Mouse (Mus musculus): ENCODE measurements at regions not wholly inside any gene's neighbourhood (a gene's known extent, or its start where the extent isn't known, plus 50 kb on each side); places are given as distances from the start of the nearest gene placed in this dataset.

DNA sequence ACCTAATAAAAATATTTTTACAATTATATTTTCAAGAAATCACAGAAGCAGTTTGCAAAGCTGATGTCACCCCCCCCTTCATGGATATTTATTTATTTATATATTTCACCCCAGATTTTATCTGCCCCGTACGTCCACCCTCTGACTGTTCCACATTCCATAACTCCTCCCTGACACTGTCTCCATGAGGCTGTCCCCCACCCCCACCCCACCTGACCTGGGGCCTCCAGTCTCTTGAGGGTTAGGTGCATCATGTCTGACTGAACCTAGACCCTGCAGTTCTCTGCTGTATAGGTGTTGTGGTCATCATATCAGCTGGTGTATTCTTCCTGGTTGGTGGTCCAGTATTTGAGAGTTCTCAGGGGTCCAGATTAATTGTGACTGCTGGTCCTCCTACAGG, 1083.9 kb upstream of the Cadm2 start:
- DNase-seq (ENCODE audit: low spot score in 2 of 2): no peak
- intact Hi-C loops (cut with DNase I): no loop called here

DNA sequence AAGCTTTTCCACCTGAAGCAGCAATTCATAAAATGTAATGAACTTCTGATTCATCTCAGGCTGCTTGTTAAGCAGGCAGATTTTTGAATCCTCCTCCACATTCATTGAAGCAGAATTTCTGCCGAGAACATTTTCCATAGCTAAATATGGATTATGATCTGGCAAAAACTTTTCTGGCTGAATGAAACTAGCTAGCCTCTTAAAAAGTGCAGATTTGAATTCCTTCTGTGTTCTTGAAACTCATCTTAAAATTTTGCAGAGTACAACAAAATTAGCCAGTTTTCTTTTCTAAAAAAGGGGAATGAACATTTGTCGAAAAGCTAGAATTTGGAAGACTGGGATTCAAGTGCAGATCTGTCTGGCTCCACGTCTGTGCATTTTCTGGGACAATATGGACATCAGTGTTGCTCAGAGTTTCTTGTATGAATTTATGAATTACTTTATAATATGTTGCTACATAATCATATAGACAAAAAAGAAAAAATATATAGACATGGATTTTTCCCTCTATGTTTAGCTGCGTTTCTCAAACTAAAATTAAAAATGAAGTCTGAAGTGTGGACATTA, 1046.3 kb upstream of the Cadm2 start:
- DNase-seq (ENCODE audit: low spot score in 2 of 2): peak; percentile 11 to 15
- intact Hi-C loops (cut with DNase I): no loop called here

DNA sequence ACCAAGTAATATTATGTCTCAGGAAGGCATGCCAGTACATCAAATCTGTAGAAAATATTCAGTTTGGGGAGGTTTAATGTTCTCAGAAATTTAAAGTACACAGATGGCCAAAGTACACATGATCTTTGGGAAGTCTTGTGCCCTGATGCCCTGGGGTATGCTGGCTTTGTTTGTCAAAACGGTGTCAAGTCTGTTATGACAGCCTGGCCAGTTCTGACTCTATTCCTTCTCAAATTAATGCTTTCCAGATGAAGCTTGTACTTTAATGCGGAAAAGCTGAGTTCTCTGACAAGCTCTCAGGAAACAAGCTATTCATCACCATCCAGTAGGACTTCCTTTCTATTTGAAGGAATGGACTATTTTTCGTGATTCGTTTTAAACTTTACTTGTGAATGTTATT, 1037.7 kb upstream of the Cadm2 start:
- intact Hi-C loops (cut with DNase I): no loop called here
- no peak for DNase-seq (ENCODE audit: low spot score in 2 of 2)

DNA sequence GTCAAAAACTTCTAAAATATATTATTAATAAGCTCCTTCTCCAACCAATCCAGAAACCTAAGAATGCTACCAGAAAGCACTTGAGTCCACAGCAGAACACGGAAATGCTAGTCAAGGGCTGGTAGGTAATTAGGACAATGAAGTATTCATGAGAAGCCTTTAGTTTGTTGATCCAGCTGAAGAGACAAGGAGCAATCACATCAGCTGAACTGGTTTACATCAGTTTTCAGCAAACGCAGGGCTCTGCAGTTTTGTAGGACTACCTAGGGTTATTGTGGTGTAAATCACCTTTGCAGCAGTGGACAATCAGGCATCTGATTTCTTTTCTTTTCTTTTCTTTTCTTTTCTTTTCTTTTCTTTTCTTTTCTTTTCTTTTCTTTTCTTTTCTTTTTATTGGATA, 1007.3 kb upstream of the Cadm2 start:
- intact Hi-C loops (cut with DNase I): no loop called here

DNA sequence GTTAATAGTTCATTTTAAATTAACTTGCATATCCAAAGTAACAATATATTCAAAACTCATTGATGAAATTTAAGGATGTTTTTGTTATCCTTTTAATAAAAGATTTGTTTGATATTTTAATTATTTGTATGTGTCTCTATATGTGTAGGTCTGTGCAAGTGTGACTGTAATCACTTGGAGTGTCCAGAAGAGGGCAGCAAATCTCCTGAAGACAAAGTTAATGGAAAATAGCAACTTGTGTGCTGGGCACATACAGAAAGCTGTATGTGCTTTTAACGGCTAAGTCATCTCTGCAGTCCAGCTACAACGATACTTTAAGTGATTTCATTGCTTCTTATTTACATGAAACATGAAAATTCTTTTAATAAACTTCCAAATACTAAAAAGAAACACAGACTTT, 993.3 kb upstream of the Cadm2 start:
- intact Hi-C loops (cut with DNase I): no loop called here
- DNase-seq (ENCODE audit: low spot score in 2 of 2): no peak

More for the DNA sequence above, 1007.3 kb upstream of the Cadm2 start:
- DNase-seq (ENCODE audit: low spot score in 2 of 2): no peak

Measured in left cerebral cortex, postnatal 36 days (tissue).